Mouse (Mus musculus): ENCODE measurements around the gene Midn. TPM values are rescaled to one million over a fixed set of nuclear protein-coding genes. Genes with fewer than 3 reads are reported as not detected.
A peak's percentile ranks its signal among the peaks of the same experiment; 100 is the strongest.

Midn gene
- polyA plus RNA-seq, 1 experiment = 128 TPM

GRCm38 (mm10) chr10:80179068-80180051 is 31.3 kb downstream of the Midn start, which contains the start of gene Efna2:
Gene Efna2 (plus strand): TSS chr10:80179482.
- Histone ChIP-seq H3K4me1 (ENCODE audit: control insufficient read depth, insufficient read depth, insufficient read length) (peaks cover 3% of the 10 kb centered on the region; the same call in 1 of the 2 replicates), H3K36me3 (ENCODE audit: control insufficient read depth, insufficient read depth, low read length) (no peaks in the 10 kb centered on the region), H3K4me3 (ENCODE audit: extremely low read depth, insufficient read depth, insufficient read length) (peak within 1 kb of the TSS; percentile 36; the same call in 1 of the 2 replicates), H3K27ac (ENCODE audit: insufficient read depth, low read length) (no peak within 1 kb of the TSS), H3K27me3 (ENCODE audit: control insufficient read depth, insufficient read depth, low read length) (peaks cover 9% of the 10 kb centered on the region)
- TF ChIP-seq CTCF (IDR thresholded peaks at IDR 0.05; ENCODE audit: extremely low read depth, insufficient read depth, insufficient read length, insufficient replicate concordance) (no peak), POLR2A (IDR thresholded peaks at IDR 0.05; ENCODE audit: low read depth, low read length) (no peak)
- DNase-seq (ENCODE audit: low read depth in 1 of 2, low spot score in 2 of 2) = no peak
- 5% methylated on average over 83 of the region's 106 CpGs for WGBS

DNA sequence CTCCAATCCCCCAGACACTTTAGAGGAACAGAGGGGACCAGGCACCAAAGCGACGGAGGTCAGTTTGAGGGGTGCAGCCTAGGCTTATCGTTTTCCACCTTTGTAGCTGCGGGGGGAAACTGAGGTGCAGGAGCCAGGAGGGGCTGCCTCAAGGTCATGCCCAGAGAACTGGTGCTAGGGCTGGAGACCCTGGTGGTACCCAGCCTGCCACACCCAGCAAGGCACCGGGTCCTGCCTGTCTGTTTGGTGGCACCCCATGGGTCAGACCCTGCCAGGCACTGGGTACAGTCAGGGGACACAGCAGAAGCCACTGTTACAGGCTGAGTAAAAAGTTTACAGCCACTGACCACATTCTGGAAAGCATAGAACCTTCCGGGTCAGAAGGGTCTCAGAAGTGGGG is 32.2 kb downstream of the Midn start:
- Histone ChIP-seq H3K4me1 (ENCODE audit: control insufficient read depth, insufficient read depth, insufficient read length) (peaks cover 3% of the 10 kb centered on the region; the same call in 1 of the 2 replicates), H3K4me3 (ENCODE audit: extremely low read depth, insufficient read depth, insufficient read length) (no peak overlapping the region), H3K36me3 (ENCODE audit: control insufficient read depth, insufficient read depth, low read length) (no peaks in the 10 kb centered on the region), H3K27me3 (ENCODE audit: control insufficient read depth, insufficient read depth, low read length) (peaks cover 9% of the 10 kb centered on the region), H3K27ac (ENCODE audit: insufficient read depth, low read length) (no peak overlapping the region)
- WGBS = 68% methylated on average over 6 of the region's 6 CpGs
- no peak for DNase-seq (ENCODE audit: low read depth in 1 of 2, low spot score in 2 of 2)
- TF ChIP-seq CTCF (IDR thresholded peaks at IDR 0.05; ENCODE audit: extremely low read depth, insufficient read depth, insufficient read length, insufficient replicate concordance) (no peak), POLR2A (IDR thresholded peaks at IDR 0.05; ENCODE audit: low read depth, low read length) (no peak)

DNA sequence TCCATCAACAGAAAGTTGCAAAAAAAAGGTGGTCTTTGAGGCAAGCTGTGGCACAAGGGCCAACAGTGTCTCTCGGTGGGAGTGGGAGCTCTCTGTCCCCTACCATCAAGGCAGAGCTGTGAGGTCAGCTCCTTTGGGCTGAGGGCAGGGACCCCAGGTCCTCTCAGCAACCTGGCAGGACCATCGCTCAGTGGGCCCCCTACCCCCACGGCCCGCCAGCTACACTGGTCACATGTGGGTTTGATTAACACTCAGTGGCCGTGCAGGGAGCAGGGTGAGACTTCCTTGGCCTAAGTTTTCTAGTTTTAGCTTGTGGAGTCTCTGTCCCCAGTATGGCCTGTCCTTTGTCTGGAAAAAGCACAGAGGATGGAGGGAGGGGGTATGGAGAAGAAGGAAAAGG is 32.8 kb downstream of the Midn start:
- Histone ChIP-seq H3K4me3 (ENCODE audit: extremely low read depth, insufficient read depth, insufficient read length) (no peak overlapping the region), H3K27me3 (ENCODE audit: control insufficient read depth, insufficient read depth, low read length) (peaks cover 9% of the 10 kb centered on the region), H3K4me1 (ENCODE audit: control insufficient read depth, insufficient read depth, insufficient read length) (peaks cover 3% of the 10 kb centered on the region; the same call in 1 of the 2 replicates), H3K36me3 (ENCODE audit: control insufficient read depth, insufficient read depth, low read length) (no peaks in the 10 kb centered on the region), H3K27ac (ENCODE audit: insufficient read depth, low read length) (no peak overlapping the region)
- no peak for DNase-seq (ENCODE audit: low read depth in 1 of 2, low spot score in 2 of 2)
- TF ChIP-seq POLR2A (IDR thresholded peaks at IDR 0.05; ENCODE audit: low read depth, low read length) (no peak), CTCF (IDR thresholded peaks at IDR 0.05; ENCODE audit: extremely low read depth, insufficient read depth, insufficient read length, insufficient replicate concordance) (no peak)
- WGBS = 84% methylated on average over 5 of the region's 5 CpGs

- no peak for DNase-seq (ENCODE audit: low read depth in 1 of 2, low spot score in 2 of 2)
- no peak overlapping the region for H3K4me3 ChIP-seq (ENCODE audit: extremely low read depth, insufficient read depth, insufficient read length)
- H3K27ac ChIP-seq (ENCODE audit: insufficient read depth, low read length) = no peak overlapping the region
- H3K27me3 ChIP-seq (ENCODE audit: control insufficient read depth, insufficient read depth, low read length) = peaks cover 15% of the 10 kb centered on the region
- H3K4me1 ChIP-seq (ENCODE audit: control insufficient read depth, insufficient read depth, insufficient read length) = peaks cover 3% of the 10 kb centered on the region; the same call in 1 of the 2 replicates
- no peak for TF ChIP-seq POLR2A (IDR thresholded peaks at IDR 0.05; ENCODE audit: low read depth, low read length)
- no peak for TF ChIP-seq CTCF (IDR thresholded peaks at IDR 0.05; ENCODE audit: extremely low read depth, insufficient read depth, insufficient read length, insufficient replicate concordance)
- WGBS = 88% methylated on average over 7 of the region's 7 CpGs
- H3K36me3 ChIP-seq (ENCODE audit: control insufficient read depth, insufficient read depth, low read length) = no peaks in the 10 kb centered on the region
Observed at GRCm38 (mm10) chr10:80182547-80182946, 34.5 kb downstream of the Midn start.

GRCm38 (mm10) chr10:80186649-80187048 is 38.6 kb downstream of the Midn start:
- Histone ChIP-seq H3K4me1 (ENCODE audit: control insufficient read depth, insufficient read depth, insufficient read length) (peaks cover 7% of the 10 kb centered on the region), H3K4me3 (ENCODE audit: extremely low read depth, insufficient read depth, insufficient read length) (no peak overlapping the region), H3K36me3 (ENCODE audit: control insufficient read depth, insufficient read depth, low read length) (no peaks in the 10 kb centered on the region), H3K27ac (ENCODE audit: insufficient read depth, low read length) (no peak overlapping the region), H3K27me3 (ENCODE audit: control insufficient read depth, insufficient read depth, low read length) (peaks cover 21% of the 10 kb centered on the region)
- WGBS = 39% methylated on average over 27 of the region's 27 CpGs
- TF ChIP-seq POLR2A (IDR thresholded peaks at IDR 0.05; ENCODE audit: low read depth, low read length) (no peak), CTCF (IDR thresholded peaks at IDR 0.05; ENCODE audit: extremely low read depth, insufficient read depth, insufficient read length, insufficient replicate concordance) (no peak)
- no peak for DNase-seq (ENCODE audit: low read depth in 1 of 2, low spot score in 2 of 2)

DNA sequence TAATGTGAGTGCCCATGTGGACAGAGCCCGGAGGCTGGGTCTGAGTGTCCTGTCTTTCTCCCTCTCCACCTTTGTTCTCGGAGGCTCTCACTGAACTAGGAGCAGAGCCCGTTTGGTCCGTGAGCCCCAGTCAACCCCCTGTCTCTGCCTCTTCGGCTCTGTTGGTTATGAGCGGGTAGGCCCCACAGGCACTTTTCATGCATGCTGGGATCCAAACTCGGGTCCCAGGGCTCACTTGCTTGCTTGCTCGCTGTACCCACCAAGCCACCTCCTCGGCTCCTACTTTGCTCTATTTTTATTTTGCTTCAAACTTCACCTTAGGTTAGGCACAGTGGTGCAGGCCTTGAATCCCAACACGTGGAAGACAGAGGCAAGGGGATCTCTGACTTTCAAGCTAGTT is 39.7 kb downstream of the Midn start:
- DNase-seq (ENCODE audit: low read depth in 1 of 2, low spot score in 2 of 2) = no peak
- Histone ChIP-seq H3K36me3 (ENCODE audit: control insufficient read depth, insufficient read depth, low read length) (no peaks in the 10 kb centered on the region), H3K4me1 (ENCODE audit: control insufficient read depth, insufficient read depth, insufficient read length) (peaks cover 7% of the 10 kb centered on the region), H3K27me3 (ENCODE audit: control insufficient read depth, insufficient read depth, low read length) (peaks cover 25% of the 10 kb centered on the region), H3K27ac (ENCODE audit: insufficient read depth, low read length) (no peak overlapping the region), H3K4me3 (ENCODE audit: extremely low read depth, insufficient read depth, insufficient read length) (no peak overlapping the region)
- WGBS = 88% methylated on average over 10 of the region's 10 CpGs
- TF ChIP-seq POLR2A (IDR thresholded peaks at IDR 0.05; ENCODE audit: low read depth, low read length) = no peak
- TF ChIP-seq CTCF (IDR thresholded peaks at IDR 0.05; ENCODE audit: extremely low read depth, insufficient read depth, insufficient read length, insufficient replicate concordance) = no peak

Data from spleen, adult 2 months (tissue).